Mouse (Mus musculus) adrenal gland (tissue): ENCODE data around the gene Ncoa6.
"Not testable (repeated sequence)": the region's sequence is repeated elsewhere in the genome, so short reads cannot be mapped to it uniquely, and the experiment has no call there.

ENCODE experiments used
- intact Hi-C: fragments of 180-260 bp; cut with DNase I; formaldehyde crosslinking; loops from one replicate; pipeline ENCODE4 v1.15.1; 2025
- long read RNA-seq, 2 experiments: library from polyadenylated mRNA; unstranded; transcript quantifications; one replicate each; pipeline ENCODE4 v2.0.0; 2020; ENCODE audit warnings: borderline replicate concordance in 1 of 2; ENCODE audit not compliant: insufficient replicate concordance in 1 of 2

Ncoa6 gene
- long read RNA-seq, experiment 1, partial matches to known transcripts = 5 of 6 reads
- long read RNA-seq, experiment 1, other reads (novel, unspliced or antisense) = 1 of 6 reads
- long read RNA-seq, experiment 2, partial matches to known transcripts = 2 of 6 reads
- long read RNA-seq, experiment 2, other reads (novel, unspliced or antisense) = 4 of 6 reads

- intact Hi-C loops = no loop called here
Observed at GRCm38 (mm10) chr2:155473570-155474088, at the start of gene Ncoa6. Gene Ncoa6, minus strand, starts transcription at chr2:155473894.

DNA sequence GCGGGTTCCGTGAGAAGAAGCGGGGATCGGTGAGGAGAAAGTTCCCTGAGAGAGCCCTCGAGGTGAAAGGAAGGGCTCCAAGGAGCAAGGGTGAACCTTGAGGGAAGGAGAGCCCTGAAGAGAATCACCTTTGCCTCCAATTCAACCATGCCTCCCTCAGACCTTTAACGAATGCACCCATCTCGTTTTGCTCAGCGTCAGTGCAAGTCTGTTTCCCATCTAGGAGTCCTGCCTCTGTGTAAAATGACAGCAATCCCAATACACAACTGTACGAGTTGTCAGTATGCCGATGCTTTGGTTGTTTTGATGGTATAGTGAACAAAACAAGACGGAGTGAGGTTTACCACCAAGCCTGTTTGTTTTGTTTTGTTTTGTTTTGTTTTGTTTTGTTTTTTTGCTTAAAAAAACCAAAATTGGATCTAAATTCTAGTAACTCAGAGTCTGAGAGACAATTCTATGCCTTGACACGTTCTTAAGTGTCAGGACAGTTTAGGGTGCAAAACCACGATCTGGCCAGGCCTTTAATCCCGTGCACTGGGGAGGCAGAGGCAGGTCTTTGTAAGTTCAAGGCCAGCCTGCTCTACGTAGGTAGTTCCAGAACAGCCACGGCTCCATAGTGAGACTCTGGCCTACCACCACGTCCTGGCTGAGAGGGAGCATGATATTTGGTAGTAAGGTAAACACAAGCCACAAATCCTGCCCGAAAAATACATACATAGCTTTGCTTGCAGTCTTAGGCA lies 45.0 kb upstream of the Ncoa6 start:
- intact Hi-C loops = loop anchor here (10.0 kb wide), 1 partner anchor 246 kb away; no protein-coding TSS in a partner anchor

DNA sequence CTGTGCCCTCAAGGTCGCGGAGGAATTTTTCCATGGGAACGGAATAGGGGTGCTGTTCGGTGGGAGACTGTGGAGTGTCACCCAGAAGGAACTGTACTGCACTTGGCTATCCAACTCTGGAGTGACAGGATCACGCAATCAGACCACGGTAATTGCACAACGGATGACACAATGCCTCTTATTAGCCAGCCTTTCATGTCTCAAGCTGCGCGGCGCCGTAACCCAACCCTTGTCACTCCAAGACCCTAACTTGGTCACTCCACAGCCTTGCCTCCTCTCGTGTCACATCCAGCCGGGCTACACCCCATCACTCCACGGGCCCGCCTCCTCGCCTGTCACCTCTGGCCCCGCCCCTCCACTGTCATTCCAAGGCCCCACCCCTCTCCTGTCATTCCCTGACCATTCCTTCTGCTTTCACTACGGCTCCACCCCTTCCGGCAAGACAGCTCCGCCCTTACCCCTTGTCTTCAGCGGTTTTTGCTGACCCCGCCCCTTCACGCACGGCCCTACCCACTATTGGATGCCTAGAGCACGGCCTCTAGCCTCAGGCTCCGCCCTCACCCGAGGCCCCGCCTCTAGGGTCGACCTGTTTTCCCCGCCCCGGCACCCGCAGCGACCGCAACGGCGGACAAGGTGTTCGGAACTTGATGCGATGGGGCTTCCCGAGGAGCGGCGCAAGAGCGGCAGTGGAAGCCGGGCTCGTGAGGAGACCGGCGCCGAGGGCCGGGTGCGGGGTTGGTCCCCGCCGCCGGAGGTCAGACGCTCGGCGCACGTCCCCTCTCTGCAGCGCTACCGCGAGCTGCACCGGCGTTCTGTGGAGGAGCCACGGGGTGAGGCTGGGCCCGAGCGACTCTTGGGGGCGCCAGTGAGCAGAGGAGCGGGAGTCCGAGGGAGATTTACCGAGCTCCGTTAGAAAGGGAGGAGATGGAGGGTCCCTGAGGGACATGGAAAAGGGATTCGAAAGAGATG lies 44.0 kb upstream of the Ncoa6 start, which contains the start of the genes Acss2 and Ggt7:
Acss2 (plus strand) TSS at position 494 of the 969 bp plus-strand sequence.
Ggt7 (minus strand) TSS at position 783 of the 969 bp plus-strand sequence.
- intact Hi-C loops = loop anchor here (2.0 to 10.0 kb wide), 2 partner anchors 103 to 247 kb away; no protein-coding TSS in a partner anchor

DNA sequence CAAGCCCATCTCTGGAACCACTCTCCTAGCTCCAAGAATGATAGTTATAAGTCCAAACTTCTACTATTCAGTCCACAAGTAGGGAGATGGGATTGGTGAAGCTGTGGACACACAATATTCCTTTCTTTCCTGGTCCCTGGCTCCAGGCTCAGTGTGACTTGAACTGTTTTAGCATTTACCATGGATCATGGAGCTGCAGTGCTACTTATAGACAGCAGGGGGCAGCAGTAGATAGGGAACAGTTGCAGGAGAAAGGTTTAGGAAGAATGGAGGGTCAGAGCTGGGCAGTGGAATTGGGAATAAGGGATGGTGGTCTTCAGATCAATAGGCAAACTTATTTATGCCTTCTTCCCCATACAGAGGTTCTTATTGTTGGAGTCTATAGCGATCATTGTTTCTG lies 42.2 kb upstream of the Ncoa6 start:
- intact Hi-C loops = loop anchor here (1.0 to 10.0 kb wide), 3 partner anchors 68 to 249 kb away; no protein-coding TSS in a partner anchor

DNA sequence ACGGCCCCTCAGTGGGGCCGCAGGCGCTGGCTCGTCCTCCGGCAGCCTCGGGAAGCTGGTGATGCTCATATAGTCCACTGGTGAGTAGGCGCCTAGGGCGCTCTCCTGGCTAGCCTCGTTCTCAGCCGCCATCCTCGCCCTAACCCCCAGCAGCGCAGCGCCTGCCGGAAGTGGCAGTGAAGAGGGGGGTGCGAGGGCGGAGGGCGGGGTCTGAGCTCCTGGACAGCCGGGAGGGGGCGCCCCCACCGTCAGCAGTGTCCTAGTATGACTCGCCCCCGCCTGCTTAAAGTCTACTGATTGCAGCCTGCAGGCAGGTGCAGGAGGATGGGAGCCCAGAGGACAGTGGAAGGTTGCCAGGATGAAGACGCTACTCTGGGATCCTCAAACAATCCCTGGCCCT lies 41.0 kb upstream of the Ncoa6 start:
- intact Hi-C loops = loop anchor here (1.0 to 10.0 kb wide), 2 partner anchors 70 to 250 kb away; no protein-coding TSS in a partner anchor

- intact Hi-C loops = loop anchor here (2.0 to 10.0 kb wide), 2 partner anchors 113 to 251 kb away; no protein-coding TSS in a partner anchor
Observed at GRCm38 (mm10) chr2:155513543-155513942, 39.8 kb upstream of the Ncoa6 start.

GRCm38 (mm10) chr2:155512479-155512878 lies 38.8 kb upstream of the Ncoa6 start:
- intact Hi-C loops = loop anchor here (2.0 to 10.0 kb wide), 2 partner anchors 114 to 252 kb away; no protein-coding TSS in a partner anchor

GRCm38 (mm10) chr2:155507721-155508470 lies 34.2 kb upstream of the Ncoa6 start:
- intact Hi-C loops = no loop called here

DNA sequence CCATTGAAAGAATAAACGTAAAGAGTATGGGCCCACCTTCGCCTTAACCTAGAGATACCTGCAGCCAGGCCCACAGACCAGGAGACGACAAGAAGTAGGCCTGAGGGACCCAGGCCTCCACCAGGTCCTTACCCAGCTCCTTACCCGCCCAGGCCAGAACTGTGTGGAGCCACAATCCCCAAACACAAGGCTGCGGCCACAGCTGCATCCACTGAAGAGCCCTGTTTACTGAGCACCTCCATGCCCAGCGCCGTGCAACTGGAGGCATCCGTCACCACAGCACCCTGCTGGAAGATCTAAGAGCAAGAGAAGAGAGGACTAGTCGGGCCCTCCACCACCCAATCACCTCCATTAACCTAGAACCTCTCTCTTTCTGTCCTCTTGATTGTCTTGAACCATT lies 32.1 kb upstream of the Ncoa6 start:
- intact Hi-C loops = no loop called here

DNA sequence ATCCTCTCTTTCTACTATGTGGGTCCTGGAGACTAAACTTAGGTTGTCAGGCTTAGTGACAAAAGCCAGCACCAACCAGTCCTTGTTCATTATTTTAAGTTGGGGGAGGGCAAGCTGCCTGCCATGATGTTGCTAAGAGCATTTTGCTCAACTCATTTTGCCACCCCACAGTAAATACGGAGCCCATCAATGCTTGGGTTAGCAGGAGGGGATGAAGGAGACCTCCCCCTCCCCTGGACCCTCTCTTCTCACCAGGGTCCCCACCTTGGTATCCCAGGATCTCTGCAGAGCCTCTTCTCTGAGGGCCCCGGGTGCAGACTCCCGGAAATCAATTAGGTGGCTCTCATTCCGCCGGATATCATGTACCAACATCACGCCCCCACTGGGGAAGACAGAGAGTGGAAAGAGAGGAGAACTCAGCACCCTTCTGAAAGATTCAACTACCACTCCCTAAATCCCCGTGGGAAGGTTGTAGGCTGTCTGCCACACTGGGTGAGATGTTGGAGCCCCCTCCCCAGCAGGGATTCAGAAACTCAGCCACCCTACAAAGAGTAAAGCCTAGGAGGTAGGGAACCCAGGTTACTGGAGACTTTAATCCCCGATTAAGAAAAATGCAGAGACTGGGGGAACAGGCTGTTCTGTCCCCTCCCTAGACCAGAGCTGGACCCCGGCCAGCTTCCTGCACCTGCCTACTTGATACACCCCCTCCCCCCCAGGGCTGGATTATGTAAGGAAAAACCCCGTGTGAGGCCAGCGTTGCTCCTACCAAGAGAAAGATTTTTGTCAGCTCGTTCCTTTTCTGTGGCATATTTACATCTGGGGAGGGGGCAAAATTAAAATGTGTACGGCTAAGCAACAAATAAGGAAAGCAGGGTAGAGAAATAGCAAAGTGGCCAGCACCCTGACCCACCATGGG lies 31.0 kb upstream of the Ncoa6 start:
- intact Hi-C loops = no loop called here

DNA sequence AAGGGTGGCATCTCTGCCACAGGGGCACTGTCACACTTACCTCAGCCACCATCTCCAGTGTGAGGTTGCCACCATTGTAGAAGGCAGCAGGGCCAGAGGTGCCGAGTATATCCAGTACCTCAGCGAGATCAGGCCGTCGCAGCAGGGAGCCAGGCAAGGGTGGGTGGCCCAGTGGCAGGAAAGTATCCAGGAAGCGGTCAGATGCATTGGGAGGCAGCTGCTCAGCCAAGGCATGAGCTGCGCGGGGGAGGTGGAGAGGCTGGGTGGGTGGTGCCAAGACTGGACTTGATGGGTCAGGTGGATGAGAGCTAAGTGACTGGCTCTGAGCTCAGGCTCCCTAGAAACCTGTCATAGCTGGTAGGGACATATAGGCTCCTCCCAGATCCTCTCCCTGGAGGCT lies 28.9 kb upstream of the Ncoa6 start:
- intact Hi-C loops = no loop called here

- intact Hi-C loops = loop anchor here (5.0 kb wide), 1 partner anchor 281 kb away; no protein-coding TSS in a partner anchor
Observed at GRCm38 (mm10) chr2:155490998-155491397, 17.3 kb upstream of the Ncoa6 start.

GRCm38 (mm10) chr2:155482021-155482420 lies 8.3 kb upstream of the Ncoa6 start:
- intact Hi-C loops = no loop called here

GRCm38 (mm10) chr2:155472671-155473569 lies 774 bp downstream of the Ncoa6 start:
- intact Hi-C loops = no loop called here

- intact Hi-C loops = no loop called here
Observed at GRCm38 (mm10) chr2:155466861-155467260, 6.8 kb downstream of the Ncoa6 start.

GRCm38 (mm10) chr2:155453591-155453990 lies 20.1 kb downstream of the Ncoa6 start:
- intact Hi-C loops = no loop called here

DNA sequence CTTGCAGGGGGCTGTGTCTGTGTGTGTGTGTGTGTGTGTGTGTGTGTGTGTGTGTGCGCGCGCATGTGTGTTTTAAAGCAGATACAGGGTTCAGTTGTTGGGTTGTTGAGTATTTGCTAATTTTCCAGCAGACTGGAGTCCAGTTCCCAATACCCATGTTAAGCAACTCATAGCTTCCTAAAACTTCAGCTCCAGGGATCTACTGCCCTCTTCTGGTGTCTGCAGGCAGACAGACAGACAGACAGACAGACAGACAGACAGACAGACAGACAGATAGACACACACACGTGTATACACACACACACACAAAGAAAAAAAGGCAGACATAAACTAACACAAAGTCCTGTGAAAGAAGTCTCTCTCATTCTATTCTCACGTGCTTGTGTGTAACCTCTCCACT lies 22.4 kb downstream of the Ncoa6 start:
- intact Hi-C loops = no loop called here

DNA sequence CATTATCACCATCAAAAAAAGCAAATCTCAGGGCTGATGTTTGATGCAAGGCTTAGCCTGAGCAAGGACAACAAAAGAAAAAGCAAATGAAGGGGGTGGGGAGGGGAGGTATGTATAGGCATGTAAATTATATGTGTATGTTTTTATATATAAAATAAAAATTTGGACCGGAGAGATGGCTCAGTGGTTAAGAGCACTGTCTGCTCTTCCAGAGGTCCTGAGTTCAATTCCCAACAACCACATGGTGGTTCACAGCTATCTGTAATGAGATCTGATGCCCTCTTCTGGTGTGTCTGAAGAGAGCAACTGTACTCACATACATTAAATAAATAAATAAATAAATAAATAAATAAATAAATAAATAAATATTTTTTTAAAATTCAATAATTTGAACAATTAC lies 25.8 kb downstream of the Ncoa6 start:
- intact Hi-C loops = not testable (repeated sequence)
